Mouse (Mus musculus) kidney, postnatal 36 days (tissue): Measurements from ENCODE around the gene Hk2.
"Not testable (repeated sequence)": the region's sequence is repeated elsewhere in the genome, so short reads cannot be mapped to it uniquely, and the experiment has no call there.

Experiments used
- DNase-seq, 2 experiments: peaks; one replicate each; pipeline ENCODE4 v3.0.0; 2021 to 2022; ENCODE audit warnings: mixed read lengths in 2 of 2

Hk2 gene

DNA sequence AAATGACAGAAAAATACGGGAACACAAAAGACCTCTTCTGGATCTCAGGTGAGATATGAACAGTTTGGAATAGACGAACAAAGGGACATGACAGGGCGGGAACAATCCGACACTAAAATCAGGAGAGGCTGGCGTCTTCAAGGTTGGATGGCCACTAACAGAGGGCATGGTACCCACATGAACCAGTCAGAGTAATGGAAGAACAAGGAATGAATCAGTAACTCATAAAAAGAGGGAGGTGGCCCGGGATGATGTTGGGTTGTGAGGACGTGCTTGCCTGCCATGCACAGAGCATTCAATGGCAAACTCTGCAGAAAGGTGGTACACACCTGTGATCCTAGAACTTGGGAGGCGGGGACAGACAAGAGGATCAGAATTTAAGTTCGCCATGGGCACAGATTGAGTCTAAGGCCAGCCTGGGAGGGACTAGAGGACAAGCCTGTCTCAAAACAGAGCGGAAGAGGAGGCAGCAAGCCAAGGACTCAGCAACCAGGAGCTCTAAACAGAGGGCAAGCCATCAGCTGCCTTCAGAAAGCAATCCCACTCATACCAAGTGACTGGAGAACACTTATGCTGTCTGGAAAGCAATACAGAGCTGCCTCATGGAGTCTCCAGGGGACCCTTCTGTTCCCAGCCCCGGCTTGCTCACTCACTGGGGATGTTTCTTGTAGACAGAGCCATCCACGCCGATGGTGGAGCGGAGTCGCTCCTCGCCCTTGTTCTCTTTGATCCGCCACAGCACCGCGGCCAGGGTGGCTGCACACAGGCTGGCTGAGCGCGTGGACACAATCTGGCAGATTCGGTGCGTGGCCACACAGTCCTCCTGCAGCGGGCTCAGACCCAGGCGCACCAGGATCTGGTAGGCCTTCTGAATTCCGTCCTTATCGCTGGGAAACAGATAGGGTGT lies 36.4 kb downstream of the Hk2 start:
- DNase-seq, result no peak

DNA sequence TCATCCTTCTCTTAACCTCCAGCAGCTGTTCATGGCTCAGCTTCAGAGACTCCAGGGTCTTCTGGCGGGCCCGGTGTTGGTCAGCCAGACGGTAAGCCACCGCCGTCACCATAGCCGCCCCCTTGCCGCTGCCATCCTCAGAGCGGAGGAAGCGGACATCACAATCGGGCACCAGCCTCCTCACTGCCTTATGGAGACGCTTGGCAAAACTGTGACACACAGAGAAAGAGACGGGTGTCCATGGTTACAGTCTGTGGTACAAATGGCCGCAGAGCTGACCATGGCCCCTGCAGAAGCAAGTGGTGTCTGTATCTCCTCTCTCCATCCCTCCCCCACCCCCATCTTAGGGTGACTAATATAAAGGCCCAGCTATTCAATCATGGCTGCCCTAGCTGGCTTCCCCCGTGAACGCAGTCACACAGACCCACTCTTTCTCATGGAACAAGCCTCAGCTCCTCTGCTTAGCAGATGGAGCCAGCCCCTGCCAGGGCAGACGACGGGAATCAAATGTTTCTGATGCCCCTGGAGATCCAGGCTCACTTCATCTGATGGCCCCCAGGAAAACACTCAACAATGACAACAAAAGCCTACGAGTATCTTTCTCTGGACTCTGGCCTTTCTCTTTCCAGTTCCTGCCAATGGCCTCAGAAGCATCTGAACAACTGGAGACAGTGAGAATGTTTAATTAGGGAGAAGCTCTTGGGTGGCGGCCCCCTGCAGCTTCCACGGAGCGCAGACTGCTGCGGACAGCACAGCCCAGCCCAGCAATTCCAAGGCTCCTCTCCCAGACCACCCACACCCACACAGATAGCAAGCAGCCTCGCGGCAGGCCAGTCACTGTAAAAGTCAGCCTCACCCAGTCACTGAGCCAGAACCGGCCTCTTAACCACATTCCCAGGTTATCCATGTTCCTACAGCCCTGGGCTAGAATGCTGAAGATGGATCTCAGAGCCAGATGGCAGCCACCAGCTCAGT lies 37.3 kb downstream of the Hk2 start:
- no peak for DNase-seq

DNA sequence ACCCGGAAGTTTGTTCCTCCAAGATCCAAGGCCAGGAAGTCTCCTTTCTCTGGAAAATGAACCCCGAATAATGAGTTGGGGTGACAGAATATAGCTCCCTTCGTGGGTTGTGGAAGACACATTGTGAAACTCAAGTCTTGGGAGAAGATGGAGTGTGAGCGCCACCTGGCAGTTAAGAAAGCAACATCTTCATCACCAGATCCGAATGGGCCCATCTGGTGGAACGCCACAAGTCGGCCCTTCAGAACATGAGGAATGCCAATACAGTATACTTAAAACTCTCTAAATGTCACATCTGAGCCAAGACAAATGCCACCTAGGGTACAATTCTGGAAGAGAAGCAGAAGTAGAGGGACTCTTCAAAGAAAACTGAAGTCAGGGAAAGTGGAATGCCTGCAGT lies 38.9 kb downstream of the Hk2 start:
- DNase-seq, result peak in 1 of 2 experiments; percentile 27

DNA sequence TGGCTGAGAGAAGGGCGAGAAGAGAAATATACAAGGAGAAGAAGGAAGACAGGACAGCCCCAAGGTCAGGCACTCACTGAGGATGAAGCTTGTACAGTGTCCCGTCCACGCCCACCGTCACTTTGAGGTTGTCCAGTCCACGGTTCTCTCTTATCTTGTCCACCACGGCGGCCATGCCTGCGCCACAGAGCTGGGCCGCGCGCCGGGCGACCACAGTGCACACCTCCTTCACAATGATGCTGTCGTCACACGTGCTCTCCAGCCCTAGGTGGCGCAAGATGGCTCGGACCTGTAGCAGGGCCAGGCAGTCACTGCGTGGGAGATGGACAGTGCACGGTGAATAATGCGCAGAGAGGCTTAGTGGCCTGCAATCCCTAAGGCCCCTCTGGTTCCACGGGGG lies 45.6 kb downstream of the Hk2 start:
- no peak for DNase-seq

DNA sequence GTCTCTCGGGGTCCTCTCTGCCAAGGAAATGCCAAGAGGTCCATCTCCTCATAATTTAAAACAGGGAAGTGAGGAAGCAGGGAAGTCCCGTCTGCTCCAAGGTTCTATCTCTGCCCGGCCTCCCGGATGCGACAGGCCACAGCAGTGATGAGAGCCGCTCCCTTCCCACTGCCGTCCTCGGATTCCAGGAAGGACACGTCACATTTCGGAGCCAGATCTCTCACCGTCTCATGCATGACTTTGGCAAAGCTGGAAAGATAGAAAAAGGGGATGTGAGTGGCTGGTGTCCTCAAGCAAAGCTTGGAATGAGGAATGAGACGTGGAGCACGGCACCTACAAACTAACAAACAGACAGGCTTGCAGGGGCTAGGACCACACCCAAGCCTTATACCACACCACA lies 47.0 kb downstream of the Hk2 start:
- peak in 1 of 2 experiments; percentile 11 for DNase-seq

DNA sequence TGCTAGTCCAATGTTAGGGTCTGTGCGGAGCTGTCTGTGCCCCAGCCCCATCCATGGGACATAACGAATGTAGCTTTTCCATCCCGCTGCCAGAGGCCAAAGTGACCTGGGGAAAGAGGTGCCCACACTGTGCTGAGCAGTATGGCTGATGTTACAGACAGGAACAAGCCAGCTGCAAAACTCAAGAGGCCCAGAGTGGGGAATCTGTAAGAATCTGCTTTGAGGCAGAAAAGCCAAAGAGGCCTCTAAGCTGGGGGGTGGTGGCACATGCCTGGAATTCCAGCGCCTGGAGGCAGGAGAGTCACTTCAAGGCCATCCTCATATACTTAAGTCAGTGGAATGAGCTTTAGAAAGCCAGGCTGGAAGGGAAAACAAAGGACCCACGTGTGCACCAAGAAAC lies 50.9 kb downstream of the Hk2 start:
- no peak for DNase-seq

DNA sequence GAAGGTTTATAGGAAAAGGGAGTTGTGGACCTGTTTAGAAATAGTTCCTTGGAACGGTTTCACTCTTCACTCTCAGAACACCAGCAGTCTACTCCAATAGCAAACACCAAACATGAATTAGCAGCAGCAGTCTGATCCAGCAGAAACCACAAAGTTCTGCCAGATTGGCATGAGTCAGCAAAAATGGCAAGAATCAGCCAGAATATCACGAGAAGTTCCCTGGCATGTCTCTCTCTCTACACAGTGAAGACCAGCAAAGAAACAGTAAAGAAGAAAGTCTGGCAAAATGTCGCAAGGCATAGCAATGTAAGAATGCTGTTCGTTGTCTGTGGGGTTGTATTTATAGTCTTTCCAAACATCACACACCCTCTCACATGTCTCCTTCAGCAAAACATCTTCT lies 58.1 kb downstream of the Hk2 start:
- no peak for DNase-seq

DNA sequence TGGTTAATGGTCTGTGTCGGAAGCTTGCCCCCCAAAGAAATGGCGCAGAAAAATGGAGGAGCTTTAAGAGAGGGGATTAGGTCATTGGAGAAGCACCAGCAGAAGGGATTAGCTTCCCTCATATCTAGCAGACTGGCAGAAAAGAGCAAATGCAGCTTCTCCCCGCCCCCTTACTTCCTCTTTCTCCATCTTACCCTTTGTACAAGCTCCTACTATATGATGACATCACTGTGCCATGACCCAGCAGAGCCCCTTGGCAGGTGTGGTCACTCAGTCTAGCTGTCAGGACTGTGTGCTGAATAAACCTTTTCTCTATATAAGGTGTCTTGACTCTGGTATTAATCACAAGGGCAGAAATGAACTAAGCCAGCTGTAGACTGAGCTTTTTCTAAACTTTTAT lies 58.6 kb downstream of the Hk2 start:
- no peak for DNase-seq

DNA sequence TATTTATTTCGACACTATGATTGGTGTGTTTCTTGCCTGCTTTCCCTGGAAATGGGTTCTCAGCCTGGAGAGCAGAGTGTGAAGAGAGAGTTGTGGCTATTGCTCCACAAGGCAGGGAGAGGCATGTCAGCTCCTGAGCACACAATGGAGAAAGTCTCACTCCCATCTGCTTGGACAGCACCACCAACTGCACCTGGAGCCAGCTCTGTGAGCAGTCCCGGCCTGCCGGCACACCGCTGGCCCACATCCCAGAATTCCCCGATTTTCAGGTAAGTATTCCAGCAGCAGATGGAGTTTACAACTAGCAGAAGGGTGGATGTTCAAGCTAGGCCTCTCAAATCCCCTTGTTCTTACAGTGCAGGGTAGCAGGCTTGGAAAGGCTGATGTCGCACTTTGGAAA lies 59.0 kb downstream of the Hk2 start:
- no peak for DNase-seq

DNA sequence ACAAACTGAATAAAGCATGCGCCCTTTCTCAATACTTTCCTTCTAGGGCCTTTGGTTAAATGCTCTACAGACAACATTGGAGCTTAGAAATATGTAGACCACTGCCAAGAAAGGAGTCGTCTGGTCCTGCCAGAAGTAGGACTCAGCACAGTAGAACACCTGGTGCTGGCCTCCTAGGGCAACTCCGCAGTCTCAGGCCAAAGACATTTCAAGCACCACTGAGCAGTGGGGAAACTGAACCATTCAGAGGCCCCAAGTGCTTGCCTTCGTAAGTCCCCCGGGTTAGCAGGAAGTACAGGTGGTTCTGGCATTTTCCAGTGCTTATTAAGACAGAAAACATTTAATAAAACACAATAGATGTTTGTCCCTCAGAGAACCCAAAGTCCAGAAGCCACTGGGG lies 59.4 kb downstream of the Hk2 start:
- no peak for DNase-seq

DNA sequence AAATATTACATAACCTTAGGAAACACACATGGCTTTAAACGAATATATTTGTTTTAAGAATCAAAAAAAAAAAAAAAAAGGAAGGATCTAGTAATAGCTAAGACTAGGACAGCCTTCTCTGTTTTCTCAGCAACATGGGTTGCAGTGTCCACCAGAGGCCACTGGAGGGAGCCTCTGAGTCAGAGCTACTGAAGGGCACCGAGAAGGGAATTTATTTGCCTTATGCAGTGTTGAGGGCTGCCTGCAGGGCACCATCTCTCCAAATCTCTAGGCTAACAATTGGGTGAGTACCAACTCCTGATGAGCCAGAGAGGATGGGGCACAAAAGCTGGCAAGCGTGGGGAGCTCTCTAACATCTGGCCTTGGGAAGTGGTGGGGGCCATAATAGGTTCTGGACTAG lies 60.0 kb downstream of the Hk2 start:
- peak; percentile 61 to 84 for DNase-seq

DNA sequence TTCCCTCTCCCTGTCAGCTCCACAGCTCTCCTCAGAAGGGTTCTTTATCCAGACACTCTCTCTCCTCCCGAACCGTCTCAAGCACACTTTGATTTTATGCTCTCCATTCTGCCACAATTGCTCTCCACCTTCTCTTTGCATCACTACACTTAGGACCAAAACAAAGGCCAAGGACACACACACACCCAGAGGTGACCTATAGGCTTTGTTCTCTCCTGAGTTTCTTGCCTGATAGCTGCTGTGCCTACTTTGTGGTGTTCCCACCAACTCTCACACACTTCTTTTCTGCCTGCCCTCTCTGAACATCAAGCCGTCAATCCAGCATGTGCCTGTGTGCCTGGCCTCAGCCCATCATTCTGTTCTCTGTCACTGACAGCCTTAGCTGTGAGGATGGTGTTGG lies 66.5 kb downstream of the Hk2 start:
- DNase-seq, result no peak

DNA sequence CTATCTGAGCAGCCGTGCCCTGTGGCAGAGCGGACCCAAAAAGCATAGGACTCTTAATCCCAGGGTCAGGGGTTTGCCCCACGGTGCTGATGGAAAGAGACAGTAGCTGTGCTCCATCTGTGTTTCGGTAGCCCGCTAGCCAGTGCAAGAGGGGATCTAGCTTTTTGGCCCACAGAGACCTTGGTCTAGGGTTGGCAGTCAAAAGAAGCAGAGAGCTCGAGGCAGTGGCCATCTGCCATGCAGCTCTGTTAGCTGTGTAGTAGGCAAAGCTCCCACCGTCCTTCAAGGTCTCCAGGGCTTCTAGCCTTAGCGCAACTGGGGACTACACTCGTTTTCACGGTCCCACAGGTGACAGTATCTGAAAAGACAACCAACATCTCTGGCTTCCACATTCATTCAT lies 67.0 kb downstream of the Hk2 start:
- DNase-seq, result no peak

DNA sequence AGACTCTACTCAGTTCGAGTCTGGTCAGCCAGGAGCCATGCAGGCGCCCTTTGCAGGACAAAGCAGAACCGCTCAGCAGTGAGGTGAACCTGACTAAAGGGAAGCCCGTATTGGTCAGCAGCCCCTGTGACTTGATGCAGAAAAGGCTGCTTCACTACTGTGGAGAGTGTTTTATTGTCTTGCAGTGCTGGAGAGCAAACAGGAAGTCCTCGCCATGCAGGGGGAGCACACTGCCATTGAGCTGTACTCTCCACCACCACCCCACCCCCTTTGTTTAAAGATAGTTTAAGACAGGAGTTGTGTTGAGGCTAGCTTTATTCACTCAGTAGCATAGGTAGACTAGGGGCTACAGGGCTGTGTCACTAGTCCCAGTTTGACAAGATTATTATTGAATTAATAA lies 69.0 kb downstream of the Hk2 start, which contains the start of gene Pole4:
Pole4 (minus strand) TSS at position 145 of the 400 bp plus-strand sequence.
- no peak for DNase-seq

DNA sequence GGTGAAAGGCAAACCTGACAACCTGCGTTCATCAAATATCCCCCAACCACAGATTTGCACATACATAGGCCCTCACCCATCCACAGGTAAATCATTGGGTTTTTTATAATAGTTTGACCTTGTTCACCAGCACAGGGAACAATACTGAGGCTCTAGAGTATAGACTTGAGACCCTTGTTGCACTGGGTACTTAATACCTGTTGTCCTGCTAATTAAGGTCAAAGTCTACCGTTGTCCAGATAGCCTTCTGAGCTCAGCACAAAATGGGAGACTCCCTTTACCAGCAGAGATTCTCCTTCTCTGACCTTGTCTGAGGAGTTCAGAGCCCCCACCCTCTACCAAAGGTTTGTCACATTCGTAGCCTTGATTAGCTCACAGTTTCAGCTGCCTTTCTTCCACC lies 70.5 kb downstream of the Hk2 start:
- no peak for DNase-seq

DNA sequence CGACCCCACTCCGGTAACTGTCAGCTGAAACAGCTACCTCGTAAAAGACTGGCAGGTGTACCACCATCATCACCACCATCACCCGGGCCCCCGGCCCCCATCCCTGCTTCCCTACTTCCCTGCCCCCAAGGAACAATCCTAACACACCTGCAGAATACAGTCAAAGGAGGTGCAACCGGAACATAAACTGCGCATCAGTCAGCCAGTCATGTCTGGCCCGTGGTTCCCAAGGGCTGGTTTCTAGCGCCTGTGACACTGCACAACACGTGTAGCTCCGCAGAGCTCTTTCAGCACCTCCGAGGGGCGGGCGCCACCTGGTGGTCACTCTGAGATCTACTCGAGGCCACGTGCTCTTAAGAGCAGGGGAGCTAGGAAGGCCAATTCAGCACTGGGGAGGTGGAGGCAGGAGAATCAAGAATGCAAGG lies 71.6 kb downstream of the Hk2 start:
- peak; percentile 74 to 96 for DNase-seq

DNA sequence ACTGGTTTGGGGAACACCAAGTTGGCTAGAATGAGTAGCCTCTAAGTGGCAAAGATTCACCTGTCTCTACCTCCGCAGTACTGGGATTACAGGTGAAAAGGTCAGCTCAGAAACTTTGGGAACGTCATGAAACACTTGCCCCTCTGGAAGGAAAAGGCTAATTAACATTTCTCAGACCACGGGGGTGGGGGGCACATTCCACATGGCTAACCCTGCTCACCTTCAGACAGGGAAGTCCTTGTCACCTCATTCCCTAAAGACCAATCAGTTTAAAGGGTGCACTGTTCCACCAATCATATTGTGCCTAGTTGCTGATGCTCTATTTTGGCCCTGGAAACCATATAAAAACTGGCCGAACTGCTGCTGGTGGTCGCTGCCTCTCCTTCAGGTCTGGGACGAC lies 73.0 kb downstream of the Hk2 start:
- DNase-seq, result no peak

DNA sequence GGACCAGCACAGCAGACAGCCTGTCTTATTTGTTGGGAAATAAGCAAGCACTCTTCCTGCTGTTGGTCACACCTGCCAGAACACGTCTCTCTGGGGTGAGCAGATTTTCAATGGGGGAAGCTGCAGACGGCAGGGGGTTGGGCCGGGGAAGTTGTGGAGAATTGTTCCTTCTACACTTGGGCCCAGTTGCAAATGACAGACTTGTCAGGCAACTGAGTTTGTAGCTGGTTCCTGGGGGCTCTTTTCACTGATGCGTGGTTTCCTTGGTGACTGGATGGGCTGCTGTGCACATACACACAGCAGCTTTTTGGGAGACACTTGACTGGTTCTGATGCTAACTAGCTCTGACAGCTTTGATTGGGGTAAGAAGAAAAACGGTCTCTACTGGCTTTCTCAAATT lies 74.4 kb downstream of the Hk2 start:
- DNase-seq, result no peak

DNA sequence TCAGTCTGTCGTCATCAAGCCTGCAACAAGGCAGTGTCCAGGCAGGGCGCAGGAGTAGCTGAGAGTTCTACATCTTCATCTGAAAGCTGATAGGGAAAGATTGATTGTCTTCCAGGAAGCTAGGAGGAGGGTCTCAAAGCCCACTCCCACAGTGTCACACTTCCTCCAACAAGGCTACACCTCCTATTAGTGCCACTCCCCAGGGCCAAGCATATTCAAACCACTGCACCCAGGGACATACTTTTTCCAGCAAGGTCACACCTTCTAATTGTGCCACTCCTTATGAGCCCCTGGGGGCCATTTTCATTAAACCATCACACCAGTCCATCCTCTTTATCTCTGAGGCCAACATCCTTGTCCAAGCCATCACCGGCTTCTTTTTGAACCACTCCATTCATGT lies 77.5 kb downstream of the Hk2 start:
- no peak for DNase-seq

DNA sequence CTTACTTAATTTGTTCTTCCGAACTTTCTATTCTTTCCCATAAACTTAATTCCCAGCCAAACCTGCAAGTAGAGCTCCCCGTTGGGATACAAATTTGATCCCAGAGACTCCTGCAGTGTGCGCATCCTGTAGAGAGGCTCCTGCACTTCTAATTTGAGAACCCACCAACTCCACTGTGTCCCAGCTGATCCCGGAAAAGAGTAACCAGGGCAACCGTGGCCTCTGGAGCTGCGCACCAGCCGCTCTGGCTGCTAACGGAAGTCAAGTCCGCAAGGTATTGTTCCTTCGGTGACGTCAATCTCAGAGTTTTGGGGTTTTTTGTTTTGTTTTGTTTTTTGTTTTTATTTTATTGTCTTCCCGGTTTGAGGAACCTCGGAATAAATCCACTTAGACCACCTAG lies 79.6 kb downstream of the Hk2 start:
- DNase-seq, result no peak

DNA sequence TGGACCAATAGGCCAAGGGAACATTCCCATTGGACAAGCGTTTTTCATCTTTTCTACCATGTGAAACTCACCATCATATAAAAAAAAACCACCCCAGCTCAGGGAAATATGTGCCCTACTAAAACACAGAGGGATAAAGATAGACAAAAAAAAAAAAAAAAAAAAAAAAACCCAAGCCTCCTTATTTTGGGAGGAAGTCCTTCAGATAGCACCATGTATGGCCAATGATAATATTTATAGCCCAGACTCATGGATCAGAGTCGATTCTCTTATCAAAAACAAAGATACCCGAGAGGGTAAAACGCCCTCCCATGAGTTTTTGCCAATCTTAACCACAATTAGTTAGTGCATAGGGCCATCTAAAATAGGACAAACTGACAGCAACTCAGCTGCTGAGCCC lies 84.8 kb downstream of the Hk2 start:
- no peak for DNase-seq

DNA sequence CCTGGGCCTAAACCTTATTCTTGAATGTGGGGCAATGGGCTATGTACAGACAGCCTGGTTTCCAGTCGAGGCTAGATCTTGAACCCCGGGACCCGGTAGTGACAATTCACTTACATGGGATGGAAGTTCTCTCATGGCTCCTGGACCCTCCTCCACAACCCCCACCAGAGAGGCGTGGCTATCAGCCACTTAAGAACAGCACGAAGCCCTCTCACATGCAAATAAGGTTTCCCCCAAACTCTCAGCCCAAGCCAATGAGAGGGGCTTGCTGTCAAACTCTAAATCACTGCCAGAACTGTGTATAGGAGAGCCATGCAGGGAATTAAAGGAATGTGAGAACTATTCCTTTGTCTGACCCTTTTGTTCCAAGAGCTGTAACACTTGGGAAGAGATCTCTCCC lies 85.7 kb downstream of the Hk2 start:
- not testable (repeated sequence) for DNase-seq

DNA sequence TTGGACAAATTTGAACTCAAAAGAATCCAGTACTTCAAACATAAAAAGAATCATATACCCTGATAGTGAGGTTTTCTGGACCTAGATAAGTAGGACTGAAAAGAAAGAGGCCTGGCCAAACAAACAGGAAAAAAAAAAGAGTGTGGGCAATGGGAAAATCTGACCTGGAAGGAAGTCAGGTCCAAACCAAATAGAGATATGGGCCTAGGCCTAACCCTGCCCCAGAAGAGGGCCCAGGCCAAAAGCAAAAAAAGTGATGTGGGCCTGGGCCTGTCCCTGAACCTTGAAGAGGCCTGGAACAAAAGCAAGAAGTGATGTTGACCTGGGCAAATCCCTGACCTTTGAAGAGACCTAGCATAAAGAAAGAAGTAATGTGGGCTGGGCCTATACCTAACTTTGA lies 90.1 kb downstream of the Hk2 start:
- no peak for DNase-seq

DNA sequence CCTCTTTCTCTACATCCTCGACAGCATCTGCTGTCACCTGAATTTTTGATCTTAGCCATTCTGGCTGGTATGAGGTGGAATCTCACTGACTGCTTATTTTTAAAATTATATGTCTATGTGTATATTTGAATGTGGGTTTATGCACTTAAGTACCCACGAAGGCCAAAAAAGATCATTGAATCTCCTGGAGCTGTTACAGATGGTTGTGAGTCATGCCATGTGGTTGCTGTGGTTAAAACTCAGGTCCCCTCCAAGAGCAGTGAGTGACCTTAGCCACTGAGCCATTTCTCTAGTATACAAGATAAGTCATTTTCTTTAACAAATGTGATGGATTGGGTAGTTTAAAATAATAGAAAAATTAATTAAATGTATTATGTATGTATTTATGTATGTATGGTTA lies 95.0 kb downstream of the Hk2 start:
- DNase-seq, result not testable (repeated sequence)
